Mouse (Mus musculus) left cerebral cortex, postnatal 36 days (tissue): Measurements from ENCODE around the gene Axin2. TPM values are rescaled to one million over a fixed set of nuclear protein-coding genes. Genes with fewer than 3 reads are reported as not detected.

ENCODE experiments used
- DNase-seq, 2 experiments: peaks; one replicate each; pipeline ENCODE4 v3.0.0; 2021 to 2022; ENCODE audit warnings: low spot score in 2 of 2, mixed read lengths in 1 of 2
- intact Hi-C: fragments of 180-260 bp; cut with DNase I; formaldehyde crosslinking; loops from one replicate; pipeline ENCODE4 v1.15.1; 2025
- total RNA-seq, 2 experiments: library from RNA; stranded (reverse); gene quantifications; 2 replicates each; pipeline ENCODE4 v1.2.3; 2021

The Axin2 gene
- total RNA-seq, 2 experiments from 2014 or later, result 33.3 to 34.9 TPM

GRCm38 (mm10) chr11:108925826-108926225, 5.7 kb downstream of the Axin2 start:
- intact Hi-C loops, result loop anchor here (2.0 to 5.0 kb wide), 3 partner anchors 106 to 266 kb away; no protein-coding TSS in a partner anchor
- no peak for DNase-seq

DNA sequence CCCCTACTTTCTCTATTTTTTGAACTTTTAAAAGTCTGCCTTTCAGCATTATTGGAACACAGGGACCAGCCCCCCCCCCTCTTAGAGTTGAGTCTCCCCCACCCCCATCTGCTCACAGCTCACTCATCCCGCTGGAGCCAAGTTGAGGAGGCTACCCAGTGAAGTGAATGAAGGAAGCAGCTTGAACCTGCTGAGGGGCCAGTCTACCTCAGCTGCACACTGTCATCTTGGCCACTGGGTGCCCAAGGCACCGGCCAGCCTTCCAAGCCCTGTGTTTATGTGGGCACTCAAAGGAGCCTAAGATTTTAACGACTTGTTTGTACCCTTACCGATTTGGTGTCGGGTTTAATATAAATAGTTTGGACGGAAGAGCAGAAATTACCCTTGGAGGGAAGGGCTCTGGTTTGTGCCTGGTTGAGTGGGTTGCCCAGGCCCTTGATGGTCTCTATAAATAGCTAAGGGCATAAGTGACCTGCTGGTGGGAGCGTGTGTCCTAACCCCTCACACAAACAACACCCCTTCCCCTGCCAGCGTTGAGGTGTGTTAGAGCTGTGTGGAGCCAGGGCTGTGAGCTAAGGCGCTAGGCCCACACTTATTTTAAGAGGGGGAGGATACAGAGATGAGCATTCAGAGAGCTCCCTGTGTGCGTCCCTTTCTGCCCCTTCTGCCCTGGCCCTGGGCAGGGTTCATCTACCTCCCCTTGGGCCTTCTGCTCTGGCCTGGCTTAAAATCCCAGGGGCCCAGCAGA, 6.4 kb downstream of the Axin2 start:
- peak in 1 of 2 experiments; percentile 3 for DNase-seq
- intact Hi-C loops, result loop anchor here (5.0 kb wide), 2 partner anchors 106 to 266 kb away; no protein-coding TSS in a partner anchor

DNA sequence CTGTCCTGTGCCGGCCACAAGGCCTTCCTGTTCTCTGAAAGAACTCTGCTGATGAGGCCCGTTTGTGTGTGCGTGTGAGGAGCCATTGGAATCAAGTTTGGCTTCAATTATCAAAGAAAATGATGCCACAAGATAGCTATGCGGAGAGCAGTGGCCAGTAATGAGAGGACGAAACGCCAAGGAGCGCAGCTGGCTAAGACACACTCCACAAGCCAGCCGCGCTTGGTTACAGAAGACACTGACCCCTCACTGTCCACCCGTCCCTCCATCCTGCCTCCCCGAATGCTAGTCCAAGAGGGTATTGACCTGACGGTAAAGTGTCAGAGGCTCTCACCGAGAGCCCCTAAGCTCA, 6.9 kb downstream of the Axin2 start:
- intact Hi-C loops, result loop anchor here (5.0 kb wide), 2 partner anchors 105 to 265 kb away; no protein-coding TSS in a partner anchor
- DNase-seq, result peak in 1 of 2 experiments; percentile 2

GRCm38 (mm10) chr11:108928096-108928495, 7.9 kb downstream of the Axin2 start:
- intact Hi-C loops, result loop anchor here (5.0 kb wide), 2 partner anchors 104 to 264 kb away; no protein-coding TSS in a partner anchor
- DNase-seq, result no peak

DNA sequence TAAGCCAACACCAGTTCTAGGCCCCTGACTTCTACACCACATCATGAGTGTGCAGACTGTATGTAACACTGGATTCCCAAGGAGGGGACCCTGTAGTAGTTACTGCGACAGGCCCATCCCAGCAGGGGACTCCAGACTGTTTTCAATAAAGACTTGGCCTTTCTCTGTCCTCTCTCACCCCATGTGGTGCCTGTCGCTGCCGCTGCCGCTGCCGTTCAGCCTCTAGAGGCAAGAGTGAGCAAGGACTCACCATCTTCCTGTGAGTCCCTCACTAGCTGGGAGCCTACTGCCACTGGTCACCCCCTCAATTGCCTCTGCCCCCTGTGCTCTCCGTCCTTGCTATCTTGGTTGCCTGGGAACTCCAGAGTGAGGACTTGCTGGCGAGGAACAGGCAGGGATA, 8.6 kb downstream of the Axin2 start:
- intact Hi-C loops, result loop anchor here (5.0 kb wide), 2 partner anchors 104 to 264 kb away; no protein-coding TSS in a partner anchor
- DNase-seq, result peak in 1 of 2 experiments; percentile 4

DNA sequence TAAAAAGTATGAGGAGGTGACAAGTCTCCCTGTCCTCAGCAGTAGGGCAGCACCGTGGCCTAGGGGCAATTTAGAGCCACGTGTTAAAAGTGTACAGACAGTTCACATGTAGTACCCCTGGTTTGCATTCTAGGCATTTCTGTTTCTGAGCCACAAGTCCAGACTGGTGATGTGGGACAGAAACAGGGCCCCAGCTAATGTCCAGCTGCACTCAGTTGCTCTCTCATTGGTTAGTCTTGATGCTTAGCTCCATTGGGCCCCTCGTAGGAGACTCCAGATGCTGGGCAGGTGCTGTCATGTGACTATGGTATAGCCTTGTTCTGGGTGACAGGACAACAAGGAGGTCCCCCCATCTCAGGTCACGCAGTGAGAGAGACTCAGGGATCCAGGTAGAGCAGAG, 9.0 kb downstream of the Axin2 start:
- DNase-seq, result peak in 1 of 2 experiments; percentile 2
- intact Hi-C loops, result loop anchor here (5.0 kb wide), 2 partner anchors 103 to 263 kb away; no protein-coding TSS in a partner anchor

DNA sequence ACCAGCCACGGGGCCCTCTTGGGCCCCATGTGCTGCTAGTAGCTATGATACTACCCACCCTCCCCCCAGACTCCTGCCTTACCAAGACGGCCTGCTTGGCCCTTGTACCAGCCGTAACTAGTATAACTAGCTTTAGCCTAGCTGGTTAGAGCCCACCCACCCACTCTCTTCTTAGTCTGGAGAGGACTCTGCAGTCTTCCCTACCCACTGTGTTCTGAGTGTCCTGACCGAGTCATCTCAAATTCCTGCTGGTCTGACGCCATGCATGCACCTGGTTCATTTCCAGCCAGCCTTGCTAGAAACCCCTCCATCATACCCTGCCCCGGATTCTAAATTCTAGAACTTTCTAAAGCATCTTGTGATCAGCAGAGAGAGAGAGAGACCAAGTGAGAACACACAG, 9.6 kb downstream of the Axin2 start:
- intact Hi-C loops, result loop anchor here (5.0 kb wide), 2 partner anchors 103 to 263 kb away; no protein-coding TSS in a partner anchor

GRCm38 (mm10) chr11:108930612-108931011, 10.5 kb downstream of the Axin2 start:
- intact Hi-C loops, result no loop called here
- DNase-seq, result no peak

More for the DNA sequence above, 9.6 kb downstream of the Axin2 start:
- no peak for DNase-seq

GRCm38 (mm10) chr11:108933835-108934234, 13.7 kb downstream of the Axin2 start:
- intact Hi-C loops, result no loop called here
- DNase-seq, result peak in 1 of 2 experiments; percentile 3

DNA sequence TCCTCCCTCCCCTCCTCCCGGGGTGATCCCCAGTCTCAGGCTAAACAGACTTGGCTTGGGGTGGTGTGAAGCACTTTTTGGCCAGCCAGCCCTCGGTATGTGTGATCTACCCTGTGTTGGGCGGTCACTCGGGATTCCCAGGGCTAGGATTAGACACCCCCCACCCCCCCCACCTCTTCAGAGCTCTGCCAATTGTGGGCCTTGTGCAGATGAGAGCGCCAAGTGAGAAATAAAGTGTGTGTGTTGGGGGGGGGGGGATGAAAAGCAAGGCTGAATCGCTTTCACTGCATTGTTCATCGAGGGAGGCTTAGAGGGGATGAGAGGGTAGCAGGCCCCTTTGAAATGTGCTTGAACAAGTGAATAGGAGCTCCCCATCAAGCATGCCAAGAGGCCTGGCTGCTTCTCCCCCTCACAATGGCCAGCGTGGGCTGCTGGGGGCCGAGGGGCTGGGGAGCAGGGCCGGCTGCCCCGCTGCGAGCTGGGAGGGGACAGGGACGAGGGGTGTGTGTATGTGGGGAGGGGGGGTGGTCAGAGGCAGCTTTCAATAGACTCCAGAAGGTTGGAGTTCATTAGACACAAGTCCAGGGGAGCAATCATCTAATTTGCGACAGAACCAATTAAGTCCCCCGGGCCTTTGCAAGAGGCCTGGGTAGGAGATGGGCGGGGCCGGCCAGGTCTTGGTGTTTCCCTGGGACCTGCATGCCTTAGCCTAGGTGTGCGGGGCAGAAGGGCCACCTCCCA, 15.1 kb downstream of the Axin2 start:
- DNase-seq, result no peak
- intact Hi-C loops, result no loop called here

- intact Hi-C loops, result no loop called here
- no peak for DNase-seq
Measured at GRCm38 (mm10) chr11:108936016-108936792, 16.1 kb downstream of the Axin2 start.

- intact Hi-C loops, result loop anchor here (5.0 kb wide), 2 partner anchors 41 to 236 kb away; no protein-coding TSS in a partner anchor
- no peak for DNase-seq
Measured at GRCm38 (mm10) chr11:108940655-108941412, 20.7 kb downstream of the Axin2 start.

DNA sequence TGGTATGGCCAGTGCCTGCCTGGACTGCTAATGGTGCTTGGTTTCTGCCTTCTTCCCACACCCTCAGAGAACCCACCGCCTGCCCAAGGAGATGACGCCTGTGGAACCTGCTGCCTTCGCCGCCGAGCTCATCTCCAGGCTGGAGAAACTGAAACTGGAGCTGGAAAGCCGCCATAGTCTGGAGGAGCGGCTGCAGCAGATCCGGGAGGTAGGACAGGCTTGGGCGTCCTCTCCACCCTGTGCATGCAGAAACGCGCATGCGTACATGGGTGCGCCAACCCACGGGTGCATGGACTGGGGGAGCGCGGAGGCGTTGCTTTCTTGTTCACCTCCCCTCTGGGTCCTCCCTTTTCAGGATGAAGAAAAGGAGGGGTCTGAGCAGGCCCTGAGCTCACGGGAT, 21.7 kb downstream of the Axin2 start:
- DNase-seq, result peak; percentile 86 to 92
- intact Hi-C loops, result loop anchor here (5.0 kb wide), 2 partner anchors 40 to 235 kb away; no protein-coding TSS in a partner anchor

GRCm38 (mm10) chr11:108943741-108944140, 23.6 kb downstream of the Axin2 start:
- DNase-seq, result no peak
- intact Hi-C loops, result loop anchor here (5.0 kb wide), 2 partner anchors 39 to 234 kb away; no protein-coding TSS in a partner anchor

- no peak for DNase-seq
- intact Hi-C loops, result no loop called here
Measured at GRCm38 (mm10) chr11:108945666-108946065, 25.5 kb downstream of the Axin2 start.

- no peak for DNase-seq
- intact Hi-C loops, result no loop called here
Measured at GRCm38 (mm10) chr11:108947425-108948184, 27.5 kb downstream of the Axin2 start.

DNA sequence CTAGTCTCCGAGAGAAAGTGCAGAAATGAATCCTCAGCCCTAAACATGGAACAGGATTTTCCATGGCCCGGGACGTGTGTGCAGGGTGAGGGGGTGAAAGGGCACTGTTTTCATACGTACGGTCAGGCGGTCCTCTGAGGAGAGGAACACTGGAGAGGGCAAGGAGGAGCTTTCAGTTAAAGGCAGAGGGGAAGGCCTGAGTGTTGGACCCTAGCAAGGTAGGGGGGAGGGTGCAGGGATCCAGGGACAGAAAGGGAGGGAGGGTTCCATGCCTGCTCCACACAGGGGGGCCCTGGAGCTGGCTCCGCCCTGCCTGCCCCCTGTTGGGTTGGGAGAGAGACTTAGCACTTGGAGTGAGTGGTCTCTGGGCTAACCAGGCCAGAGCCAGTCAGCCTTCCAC, 28.4 kb downstream of the Axin2 start:
- DNase-seq, result no peak

DNA sequence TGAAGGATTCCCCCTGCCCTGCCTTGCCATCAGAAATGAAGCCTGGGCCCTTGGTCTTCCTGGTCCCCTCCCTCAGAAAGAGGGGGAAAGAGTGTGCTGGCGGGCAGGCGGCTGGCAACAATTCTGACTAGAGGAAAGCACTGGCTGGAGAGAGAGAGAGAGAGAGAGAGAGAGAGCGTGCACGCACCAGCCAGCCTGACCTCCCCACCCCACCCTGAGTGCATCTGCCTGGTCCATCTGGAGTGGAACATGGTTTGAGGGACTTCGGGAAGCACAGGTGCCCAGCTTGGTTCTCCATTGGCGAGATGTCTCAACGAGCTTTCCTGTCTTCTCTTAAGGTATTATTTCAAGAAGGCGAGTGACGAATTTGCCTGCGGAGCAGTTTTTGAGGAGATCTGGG, 28.8 kb downstream of the Axin2 start:
- no peak for DNase-seq
- intact Hi-C loops, result no loop called here

More for the DNA sequence above, 28.4 kb downstream of the Axin2 start:
- intact Hi-C loops, result no loop called here
